Mouse (Mus musculus): Measurements from ENCODE around the gene Igsf11. TPM values are rescaled to one million over a fixed set of nuclear protein-coding genes. Genes with fewer than 3 reads are reported as not detected.
A peak's percentile ranks its signal among the peaks of the same experiment; 100 is the strongest.

Igsf11 gene
- total and polyA plus RNA-seq, 2 experiments from 2014 or later: 0.07 to 0.19 TPM

- Histone ChIP-seq H3K4me2 (ENCODE audit: low read depth, low read length) (no peak overlapping the region), H3K36me3 (replicated peaks; ENCODE audit: control insufficient read depth, insufficient read depth, low read length) (no peaks in the 10 kb centered on the region)
- 30% methylated on average over 4 of the region's 4 CpGs for WGBS
These were observed 18.0 kb upstream of the Igsf11 start for GRCm38 (mm10) chr16:38874481-38874880.

GRCm38 (mm10) chr16:38898816-38899425 lies 6.5 kb downstream of the Igsf11 start:
- TF ChIP-seq EP300 (IDR thresholded peaks at IDR 0.05; ENCODE audit: low read depth) (no peak), CTCF (IDR thresholded peaks at IDR 0.05; ENCODE audit: low read depth) (no peak)
- DNase-seq (ENCODE audit: low spot score) (no peak), ATAC-seq (ENCODE audit: insufficient read depth, low read depth) (no peak)
- Histone ChIP-seq H3K4me2 (ENCODE audit: low read depth, low read length) (no peak overlapping the region), H3K4me1 (ENCODE audit: control insufficient read depth, insufficient read depth) (no peaks in the 10 kb centered on the region), H3K27me3 (ENCODE audit: control insufficient read depth, insufficient read depth, low read length) (peaks cover 23% of the 10 kb centered on the region), H3K9ac (replicated peaks; ENCODE audit: low read depth, low read length) (no peak overlapping the region), H3K27ac (ENCODE audit: low read depth) (no peak overlapping the region), H3K9me3 (replicated peaks; ENCODE audit: control insufficient read depth, low read length) (no peaks in the 10 kb centered on the region), H3K36me3 (replicated peaks; ENCODE audit: control insufficient read depth, insufficient read depth, low read length) (no peaks in the 10 kb centered on the region), H3K4me3 (ENCODE audit: low read depth, low read length) (no peak overlapping the region)
- WGBS: 39% methylated on average over 8 of the region's 8 CpGs

More at GRCm38 (mm10) chr16:38874481-38874880, 18.0 kb upstream of the Igsf11 start:
- ATAC-seq (ENCODE audit: insufficient read depth, low read depth): no peak
- TF ChIP-seq EP300 (IDR thresholded peaks at IDR 0.05; ENCODE audit: low read depth) (no peak), CTCF (IDR thresholded peaks at IDR 0.05; ENCODE audit: low read depth) (no peak)
- H3K4me1 ChIP-seq (ENCODE audit: control insufficient read depth, insufficient read depth): no peaks in the 10 kb centered on the region
- DNase-seq (ENCODE audit: low spot score): no peak
- no peak overlapping the region for H3K4me3 ChIP-seq (ENCODE audit: low read depth, low read length)
- no peak overlapping the region for H3K9ac ChIP-seq (replicated peaks; ENCODE audit: low read depth, low read length)
- no peak overlapping the region for H3K27ac ChIP-seq (ENCODE audit: low read depth)
- no peaks in the 10 kb centered on the region for H3K9me3 ChIP-seq (replicated peaks; ENCODE audit: control insufficient read depth, low read length)
- H3K27me3 ChIP-seq (ENCODE audit: control insufficient read depth, insufficient read depth, low read length): no peaks in the 10 kb centered on the region

- no peaks in the 10 kb centered on the region for H3K36me3 ChIP-seq (replicated peaks; ENCODE audit: control insufficient read depth, insufficient read depth, low read length)
- DNase-seq (ENCODE audit: low spot score) (no peak), ATAC-seq (ENCODE audit: insufficient read depth, low read depth) (no peak)
These were observed 7.6 kb downstream of the Igsf11 start for GRCm38 (mm10) chr16:38900024-38900423.

GRCm38 (mm10) chr16:38902111-38902778 lies 9.8 kb downstream of the Igsf11 start:
- Histone ChIP-seq H3K4me1 (ENCODE audit: control insufficient read depth, insufficient read depth) (no peaks in the 10 kb centered on the region), H3K9ac (replicated peaks; ENCODE audit: low read depth, low read length) (peak overlapping the region; percentile 60), H3K27ac (ENCODE audit: low read depth) (no peak overlapping the region), H3K27me3 (ENCODE audit: control insufficient read depth, insufficient read depth, low read length) (peaks cover 51% of the 10 kb centered on the region), H3K36me3 (replicated peaks; ENCODE audit: control insufficient read depth, insufficient read depth, low read length) (no peaks in the 10 kb centered on the region), H3K4me3 (ENCODE audit: low read depth, low read length) (peak overlapping the region; percentile 77), H3K9me3 (replicated peaks; ENCODE audit: control insufficient read depth, low read length) (no peaks in the 10 kb centered on the region), H3K4me2 (ENCODE audit: low read depth, low read length) (peak overlapping the region; percentile 100)
- under 1% methylated on average over 70 of the region's 71 CpGs for WGBS
- ATAC-seq (ENCODE audit: insufficient read depth, low read depth) (peak; percentile 99), DNase-seq (ENCODE audit: low spot score) (peak; percentile 89)
- TF ChIP-seq CTCF (IDR thresholded peaks at IDR 0.05; ENCODE audit: low read depth) (peak; percentile 91), EP300 (IDR thresholded peaks at IDR 0.05; ENCODE audit: low read depth) (no peak)

More at GRCm38 (mm10) chr16:38900024-38900423, 7.6 kb downstream of the Igsf11 start:
- H3K4me2 ChIP-seq (ENCODE audit: low read depth, low read length): no peak overlapping the region
- TF ChIP-seq CTCF (IDR thresholded peaks at IDR 0.05; ENCODE audit: low read depth): no peak
- no peak for TF ChIP-seq EP300 (IDR thresholded peaks at IDR 0.05; ENCODE audit: low read depth)
- H3K27me3 ChIP-seq (ENCODE audit: control insufficient read depth, insufficient read depth, low read length): peaks cover 34% of the 10 kb centered on the region
- WGBS: 89% methylated on average over 1 of the region's 1 CpGs
- no peak overlapping the region for H3K4me3 ChIP-seq (ENCODE audit: low read depth, low read length)
- no peak overlapping the region for H3K9ac ChIP-seq (replicated peaks; ENCODE audit: low read depth, low read length)
- H3K27ac ChIP-seq (ENCODE audit: low read depth): no peak overlapping the region
- H3K9me3 ChIP-seq (replicated peaks; ENCODE audit: control insufficient read depth, low read length): no peaks in the 10 kb centered on the region
- no peaks in the 10 kb centered on the region for H3K4me1 ChIP-seq (ENCODE audit: control insufficient read depth, insufficient read depth)

- Histone ChIP-seq H3K36me3 (replicated peaks; ENCODE audit: control insufficient read depth, insufficient read depth, low read length) (no peaks in the 10 kb centered on the region), H3K9ac (replicated peaks; ENCODE audit: low read depth, low read length) (no peak overlapping the region), H3K9me3 (replicated peaks; ENCODE audit: control insufficient read depth, low read length) (no peaks in the 10 kb centered on the region), H3K4me1 (ENCODE audit: control insufficient read depth, insufficient read depth) (no peaks in the 10 kb centered on the region), H3K4me3 (ENCODE audit: low read depth, low read length) (peak overlapping the region; percentile 77), H3K27ac (ENCODE audit: low read depth) (no peak overlapping the region), H3K27me3 (ENCODE audit: control insufficient read depth, insufficient read depth, low read length) (peaks cover 51% of the 10 kb centered on the region), H3K4me2 (ENCODE audit: low read depth, low read length) (peak overlapping the region; percentile 100; the same call in 1 of the 2 replicates)
- DNase-seq (ENCODE audit: low spot score) (no peak), ATAC-seq (ENCODE audit: insufficient read depth, low read depth) (no peak)
- TF ChIP-seq CTCF (IDR thresholded peaks at IDR 0.05; ENCODE audit: low read depth) (no peak), EP300 (IDR thresholded peaks at IDR 0.05; ENCODE audit: low read depth) (no peak)
- WGBS: 55% methylated on average over 4 of the region's 4 CpGs
These were observed 10.5 kb downstream of the Igsf11 start for GRCm38 (mm10) chr16:38903020-38903419.
